Mouse (Mus musculus) embryonic facial prominence, embryonic 12.5 days (tissue): ENCODE results near the gene Epb41l3. TPM values are rescaled to one million over a fixed set of nuclear protein-coding genes. Genes with fewer than 3 reads are reported as not detected.

Experiments
- ATAC-seq: fragments of 200-750 bp; cut with Nextera tagmentation; 2 replicates; pipeline ENCODE4 v1.8.0; 2017; ENCODE audit not compliant: insufficient number of reproducible peaks, insufficient read depth, low FRiP score, low TSS enrichment
- H3K27ac ChIP-seq: fragments of 300-500 bp; sonication (generic); 2 replicates; pipeline ENCODE4 v1.5.1; 2016; ENCODE audit warnings: mild to moderate bottlenecking
- H3K27me3 ChIP-seq: fragments of 300-500 bp; sonication (generic); 2 replicates; pipeline ENCODE4 v1.6.1; 2016; ENCODE audit warnings: mild to moderate bottlenecking, moderate library complexity
- H3K36me3 ChIP-seq: fragments of 300-500 bp; sonication (generic); 2 replicates; pipeline ENCODE4 v1.6.1; 2016; ENCODE audit warnings: mild to moderate bottlenecking
- H3K4me1 ChIP-seq: fragments of 300-500 bp; sonication (generic); 2 replicates; pipeline ENCODE4 v1.6.1; 2016
- H3K4me2 ChIP-seq: fragments of 300-500 bp; sonication (generic); replicated peaks from 2 replicates; pipeline ENCODE4 v1.6.1; 2016; ENCODE audit warnings: mild to moderate bottlenecking, moderate library complexity
- H3K4me3 ChIP-seq: fragments of 300-500 bp; sonication (generic); 2 replicates; pipeline ENCODE4 v1.5.1; 2016; ENCODE audit warnings: mild to moderate bottlenecking
- H3K9ac ChIP-seq: fragments of 300-500 bp; sonication (generic); 2 replicates; pipeline ENCODE4 v1.6.1; 2016; ENCODE audit warnings: mild to moderate bottlenecking, moderate library complexity
- H3K9me3 ChIP-seq: fragments of 300-500 bp; sonication (generic); 2 replicates; pipeline ENCODE4 v1.6.1; 2016; ENCODE audit warnings: mild to moderate bottlenecking, moderate library complexity
- WGBS: fragments of 180-500 bp; shearing (Covaris S2); methylation state at CpG from one replicate; pipeline ENCODE4 v1.1.7; 2016; 5-methylcytosine and 5-hydroxymethylcytosine counted together
- polyA plus RNA-seq: library from polyadenylated mRNA; unstranded; fragments of >200 nt; fragmentation: Nextera tagmentation; extraction: Ambion mirVana; gene quantifications from 2 replicates; pipeline ENCODE4 v1.2.1, GENCODE M21; 2016

The Epb41l3 gene
- polyA plus RNA-seq, 1 experiment from 2014 or later = 166 TPM

- H3K36me3 ChIP-seq = no peaks in the 10 kb centered on the region
- peak overlapping the region; percentile 99 for H3K9ac ChIP-seq
- peaks cover 36% of the 10 kb centered on the region for H3K4me1 ChIP-seq
- H3K4me2 ChIP-seq = peak overlapping the region; percentile 68
- ATAC-seq = peak; percentile 61
- no peaks in the 10 kb centered on the region for H3K27me3 ChIP-seq
- under 1% methylated on average over 63 of the region's 66 CpGs for WGBS
- peak overlapping the region; percentile 90 for H3K4me3 ChIP-seq
- peak overlapping the region; percentile 87 for H3K27ac ChIP-seq
- no peaks in the 10 kb centered on the region for H3K9me3 ChIP-seq
Observed at GRCm38 (mm10) chr17:69157101-69157808, 81.8 kb downstream of the Epb41l3 start.

GRCm38 (mm10) chr17:69157809-69158185, 82.3 kb downstream of the Epb41l3 start:
- ATAC-seq = no peak
- Histone ChIP-seq H3K4me3 (peak overlapping the region; percentile 90), H3K9ac (peak overlapping the region; percentile 99), H3K27me3 (no peaks in the 10 kb centered on the region), H3K4me2 (peak overlapping the region; percentile 68), H3K27ac (peak overlapping the region; percentile 87), H3K36me3 (no peaks in the 10 kb centered on the region), H3K4me1 (peaks cover 31% of the 10 kb centered on the region), H3K9me3 (no peaks in the 10 kb centered on the region)
- 4% methylated on average over 11 of the region's 11 CpGs for WGBS

GRCm38 (mm10) chr17:69158690-69159089, 83.2 kb downstream of the Epb41l3 start:
- H3K27me3 ChIP-seq = no peaks in the 10 kb centered on the region
- no peaks in the 10 kb centered on the region for H3K36me3 ChIP-seq
- no peaks in the 10 kb centered on the region for H3K9me3 ChIP-seq
- peak overlapping the region; percentile 68 for H3K4me2 ChIP-seq
- peak overlapping the region; percentile 90 for H3K4me3 ChIP-seq
- peak overlapping the region; percentile 87 for H3K27ac ChIP-seq
- 34% methylated on average over 5 of the region's 5 CpGs for WGBS
- no peak overlapping the region for H3K9ac ChIP-seq
- no peak for ATAC-seq
- H3K4me1 ChIP-seq = peaks cover 26% of the 10 kb centered on the region

GRCm38 (mm10) chr17:69162731-69163130, 87.2 kb downstream of the Epb41l3 start:
- no peaks in the 10 kb centered on the region for H3K9me3 ChIP-seq
- no peak overlapping the region for H3K4me3 ChIP-seq
- no peaks in the 10 kb centered on the region for H3K36me3 ChIP-seq
- no peak overlapping the region for H3K27ac ChIP-seq
- no peaks in the 10 kb centered on the region for H3K27me3 ChIP-seq
- peaks cover 19% of the 10 kb centered on the region for H3K4me1 ChIP-seq
- H3K9ac ChIP-seq = no peak overlapping the region
- H3K4me2 ChIP-seq = no peak overlapping the region
- no peak for ATAC-seq

- Histone ChIP-seq H3K4me1 (peaks cover 30% of the 10 kb centered on the region), H3K4me2 (no peak overlapping the region), H3K4me3 (no peak overlapping the region), H3K9me3 (no peaks in the 10 kb centered on the region), H3K9ac (no peak overlapping the region), H3K27ac (no peak overlapping the region), H3K36me3 (no peaks in the 10 kb centered on the region), H3K27me3 (no peaks in the 10 kb centered on the region)
- 70% methylated on average over 16 of the region's 16 CpGs for WGBS
- ATAC-seq = no peak
Observed at GRCm38 (mm10) chr17:69176949-69177501, 101.5 kb downstream of the Epb41l3 start.

- no peak overlapping the region for H3K27ac ChIP-seq
- H3K4me2 ChIP-seq = no peak overlapping the region
- no peak overlapping the region for H3K4me3 ChIP-seq
- H3K27me3 ChIP-seq = no peaks in the 10 kb centered on the region
- peaks cover 39% of the 10 kb centered on the region for H3K4me1 ChIP-seq
- ATAC-seq = no peak
- H3K9ac ChIP-seq = no peak overlapping the region
- no peaks in the 10 kb centered on the region for H3K9me3 ChIP-seq
- H3K36me3 ChIP-seq = no peaks in the 10 kb centered on the region
- 57% methylated on average over 5 of the region's 5 CpGs for WGBS
Observed at GRCm38 (mm10) chr17:69177954-69178353, 102.5 kb downstream of the Epb41l3 start.

- 0 out of 2 replicates have a peak overlapping the region, but pooled peaks have one; percentile 7 for H3K4me3 ChIP-seq
- no peak overlapping the region for H3K9ac ChIP-seq
- peak overlapping the region; percentile 35 for H3K4me2 ChIP-seq
- no peaks in the 10 kb centered on the region for H3K27me3 ChIP-seq
- H3K27ac ChIP-seq = 0 out of 2 replicates have a peak overlapping the region, but pooled peaks have one; percentile 19
- peaks cover 42% of the 10 kb centered on the region for H3K4me1 ChIP-seq
- no peaks in the 10 kb centered on the region for H3K9me3 ChIP-seq
- H3K36me3 ChIP-seq = no peaks in the 10 kb centered on the region
- ATAC-seq = no peak; the same call in 1 of the 2 replicates
- WGBS = 18% methylated on average over 12 of the region's 12 CpGs
Observed at GRCm38 (mm10) chr17:69180905-69181559, 105.5 kb downstream of the Epb41l3 start.

- Histone ChIP-seq H3K27ac (0 out of 2 replicates have a peak overlapping the region, but pooled peaks have one; percentile 19), H3K4me3 (0 out of 2 replicates have a peak overlapping the region, but pooled peaks have one; percentile 7), H3K4me1 (peaks cover 45% of the 10 kb centered on the region), H3K9ac (no peak overlapping the region), H3K4me2 (peak overlapping the region; percentile 35), H3K9me3 (no peaks in the 10 kb centered on the region), H3K36me3 (no peaks in the 10 kb centered on the region), H3K27me3 (no peaks in the 10 kb centered on the region)
- no peak for ATAC-seq
- 31% methylated on average over 7 of the region's 7 CpGs for WGBS
Observed at GRCm38 (mm10) chr17:69181560-69182316, 106.3 kb downstream of the Epb41l3 start.

- no peak for ATAC-seq
- 42% methylated on average over 3 of the region's 3 CpGs for WGBS
- no peak overlapping the region for H3K27ac ChIP-seq
Observed at GRCm38 (mm10) chr17:69187794-69188193, 112.3 kb downstream of the Epb41l3 start.

GRCm38 (mm10) chr17:69192863-69193493, 117.5 kb downstream of the Epb41l3 start:
- no peaks in the 10 kb centered on the region for H3K36me3 ChIP-seq
- H3K9ac ChIP-seq = no peak overlapping the region
- no peaks in the 10 kb centered on the region for H3K27me3 ChIP-seq
- H3K4me1 ChIP-seq = peaks cover 46% of the 10 kb centered on the region
- H3K9me3 ChIP-seq = no peaks in the 10 kb centered on the region
- H3K4me3 ChIP-seq = no peak overlapping the region
- 10% methylated on average over 2 of the region's 2 CpGs for WGBS
- ATAC-seq = no peak
- H3K27ac ChIP-seq = peak overlapping the region; percentile 58
- no peak overlapping the region for H3K4me2 ChIP-seq

More at GRCm38 (mm10) chr17:69187794-69188193, 112.3 kb downstream of the Epb41l3 start:
- Histone ChIP-seq H3K4me3 (no peak overlapping the region), H3K9ac (no peak overlapping the region), H3K27me3 (no peaks in the 10 kb centered on the region), H3K9me3 (no peaks in the 10 kb centered on the region), H3K4me1 (peaks cover 35% of the 10 kb centered on the region), H3K4me2 (no peak overlapping the region), H3K36me3 (no peaks in the 10 kb centered on the region)

GRCm38 (mm10) chr17:69194599-69194998, 119.1 kb downstream of the Epb41l3 start:
- ATAC-seq = no peak
- H3K9me3 ChIP-seq = no peaks in the 10 kb centered on the region
- 30% methylated on average over 3 of the region's 3 CpGs for WGBS
- H3K9ac ChIP-seq = no peak overlapping the region
- no peak overlapping the region for H3K4me3 ChIP-seq
- no peaks in the 10 kb centered on the region for H3K27me3 ChIP-seq
- peaks cover 51% of the 10 kb centered on the region for H3K4me1 ChIP-seq
- H3K4me2 ChIP-seq = no peak overlapping the region
- 0 out of 2 replicates have a peak overlapping the region, but pooled peaks have one; percentile 37 for H3K27ac ChIP-seq
- H3K36me3 ChIP-seq = no peaks in the 10 kb centered on the region
